Mouse (Mus musculus): ENCODE measurements around the gene Kmt2e. TPM values are rescaled to one million over a fixed set of nuclear protein-coding genes. Genes with fewer than 3 reads are reported as not detected.

Gene Kmt2e
- polyA plus RNA-seq, 1 experiment from 2014 or later = 27.5 TPM

DNA sequence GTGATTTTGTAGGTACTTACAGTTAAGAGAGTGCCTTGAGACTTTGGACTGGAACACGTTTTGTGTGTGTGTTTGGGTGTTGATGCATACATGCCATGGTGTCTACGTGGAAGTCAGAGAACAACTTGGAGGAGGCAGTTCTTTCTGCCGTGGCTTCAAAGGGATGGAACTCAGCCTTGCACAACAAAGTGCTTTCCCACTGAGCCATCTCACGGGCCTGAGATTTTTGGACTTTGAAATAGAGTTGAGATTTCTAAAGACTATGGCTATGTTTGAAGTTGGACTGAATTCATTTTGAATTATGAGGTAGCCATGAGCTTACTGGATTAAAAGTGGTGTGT, 27.9 kb upstream of the Kmt2e start:
- Histone ChIP-seq H3K9ac (replicated peaks) (no peak overlapping the region), H3K9me3 (ENCODE audit: low read length) (no peaks in the 10 kb centered on the region), H3K27ac (ENCODE audit: low read depth) (no peak overlapping the region), H3K4me2 (ENCODE audit: low read depth, low read length) (no peak overlapping the region), H3K27me3 (ENCODE audit: insufficient read depth, low read length) (no peaks in the 10 kb centered on the region), H3K4me1 (ENCODE audit: insufficient read depth) (peaks cover 16% of the 10 kb centered on the region), H3K4me3 (ENCODE audit: low read depth, low read length) (no peak overlapping the region), H3K36me3 (replicated peaks; ENCODE audit: insufficient read depth, low read length) (no peaks in the 10 kb centered on the region)
- WGBS (ENCODE audit: insufficient replicate concordance) = 48% methylated on average over 4 of the region's 4 CpGs
- TF ChIP-seq CTCF (IDR thresholded peaks at IDR 0.05; ENCODE audit: low read depth) (no peak), EP300 (IDR thresholded peaks at IDR 0.05; ENCODE audit: low read depth) (no peak)
- ATAC-seq = no peak
- no peak for DNase-seq

DNA sequence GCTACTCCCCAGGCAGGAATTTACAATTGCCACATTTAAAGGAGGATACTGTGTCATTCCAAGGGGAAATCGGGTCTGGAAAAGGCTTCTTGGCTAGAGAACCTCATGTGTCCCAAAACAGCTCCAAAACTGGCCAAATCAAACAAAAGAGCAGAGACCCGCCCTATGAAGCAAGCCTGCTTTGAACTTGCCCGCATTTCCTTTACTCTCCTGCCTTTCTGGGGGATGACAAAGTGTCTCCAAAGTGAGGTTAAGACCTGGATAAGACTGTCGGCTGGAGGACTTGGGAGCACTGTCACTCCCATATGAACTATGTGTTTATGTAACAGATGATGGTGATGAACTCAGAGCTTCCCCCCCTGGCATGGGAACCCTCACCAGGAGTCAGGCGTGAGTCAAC, 26.1 kb upstream of the Kmt2e start:
- H3K4me1 ChIP-seq (ENCODE audit: insufficient read depth) = peaks cover 21% of the 10 kb centered on the region
- no peak for ATAC-seq

GRCm38 (mm10) chr5:23410040-23410717, 24.1 kb upstream of the Kmt2e start:
- no peaks in the 10 kb centered on the region for H3K27me3 ChIP-seq (ENCODE audit: insufficient read depth, low read length)
- ATAC-seq (peak; percentile 28; the same call in 1 of the 2 replicates), DNase-seq (no peak)
- H3K27ac ChIP-seq (ENCODE audit: low read depth) = peak overlapping the region; percentile 60
- WGBS (ENCODE audit: insufficient replicate concordance) = 35% methylated on average over 9 of the region's 9 CpGs
- TF ChIP-seq EP300 (IDR thresholded peaks at IDR 0.05; ENCODE audit: low read depth) (0 out of 2 replicates have a peak, but pooled peaks have one; percentile 46), CTCF (IDR thresholded peaks at IDR 0.05; ENCODE audit: low read depth) (no peak)
- H3K4me2 ChIP-seq (ENCODE audit: low read depth, low read length) = peak overlapping the region; percentile 15; the same call in 1 of the 2 replicates
- H3K4me3 ChIP-seq (ENCODE audit: low read depth, low read length) = no peak overlapping the region
- peaks cover 27% of the 10 kb centered on the region for H3K4me1 ChIP-seq (ENCODE audit: insufficient read depth)
- no peak overlapping the region for H3K9ac ChIP-seq (replicated peaks)
- H3K9me3 ChIP-seq (ENCODE audit: low read length) = no peaks in the 10 kb centered on the region
- H3K36me3 ChIP-seq (replicated peaks; ENCODE audit: insufficient read depth, low read length) = no peaks in the 10 kb centered on the region

More for the DNA sequence above, 26.1 kb upstream of the Kmt2e start:
- H3K36me3 ChIP-seq (replicated peaks; ENCODE audit: insufficient read depth, low read length) = no peaks in the 10 kb centered on the region
- H3K9me3 ChIP-seq (ENCODE audit: low read length) = no peaks in the 10 kb centered on the region
- no peak overlapping the region for H3K27ac ChIP-seq (ENCODE audit: low read depth)
- H3K27me3 ChIP-seq (ENCODE audit: insufficient read depth, low read length) = no peaks in the 10 kb centered on the region
- WGBS (ENCODE audit: insufficient replicate concordance) = 63% methylated on average over 5 of the region's 5 CpGs
- no peak overlapping the region for H3K9ac ChIP-seq (replicated peaks)
- no peak for TF ChIP-seq EP300 (IDR thresholded peaks at IDR 0.05; ENCODE audit: low read depth)
- TF ChIP-seq CTCF (IDR thresholded peaks at IDR 0.05; ENCODE audit: low read depth) = no peak
- no peak overlapping the region for H3K4me3 ChIP-seq (ENCODE audit: low read depth, low read length)
- DNase-seq = no peak
- H3K4me2 ChIP-seq (ENCODE audit: low read depth, low read length) = no peak overlapping the region

DNA sequence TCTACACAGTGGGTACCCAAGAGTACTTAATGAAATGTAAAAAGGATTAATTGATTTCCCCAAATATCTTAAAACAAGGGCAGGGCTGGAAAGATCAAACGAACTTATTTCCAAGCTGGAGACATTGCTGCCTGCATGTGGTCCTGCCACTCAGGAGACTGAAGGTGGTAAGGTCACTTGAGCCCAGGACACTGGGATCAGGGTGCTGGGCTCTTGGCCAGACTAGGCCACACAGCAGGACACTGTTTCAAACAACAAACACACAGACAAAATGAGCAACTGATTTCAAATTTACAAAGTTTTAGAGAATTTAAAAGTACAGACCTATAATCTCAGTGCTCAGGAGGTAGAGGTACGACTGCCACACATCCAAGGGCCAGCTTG, 23.5 kb upstream of the Kmt2e start:
- Histone ChIP-seq H3K9ac (replicated peaks) (no peak overlapping the region), H3K27ac (ENCODE audit: low read depth) (peak overlapping the region; percentile 58), H3K4me2 (ENCODE audit: low read depth, low read length) (no peak overlapping the region), H3K4me3 (ENCODE audit: low read depth, low read length) (no peak overlapping the region), H3K36me3 (replicated peaks; ENCODE audit: insufficient read depth, low read length) (no peaks in the 10 kb centered on the region), H3K27me3 (ENCODE audit: insufficient read depth, low read length) (no peaks in the 10 kb centered on the region), H3K4me1 (ENCODE audit: insufficient read depth) (peaks cover 27% of the 10 kb centered on the region), H3K9me3 (ENCODE audit: low read length) (no peaks in the 10 kb centered on the region)
- DNase-seq (no peak), ATAC-seq (no peak)
- WGBS (ENCODE audit: insufficient replicate concordance) = 69% methylated on average over 2 of the region's 2 CpGs
- TF ChIP-seq EP300 (IDR thresholded peaks at IDR 0.05; ENCODE audit: low read depth) (no peak), CTCF (IDR thresholded peaks at IDR 0.05; ENCODE audit: low read depth) (no peak)

GRCm38 (mm10) chr5:23411640-23412039, 22.6 kb upstream of the Kmt2e start:
- TF ChIP-seq EP300 (IDR thresholded peaks at IDR 0.05; ENCODE audit: low read depth) = no peak
- TF ChIP-seq CTCF (IDR thresholded peaks at IDR 0.05; ENCODE audit: low read depth) = no peak
- peaks cover 31% of the 10 kb centered on the region for H3K4me1 ChIP-seq (ENCODE audit: insufficient read depth)
- H3K9ac ChIP-seq (replicated peaks) = no peak overlapping the region
- ATAC-seq = no peak
- H3K9me3 ChIP-seq (ENCODE audit: low read length) = no peaks in the 10 kb centered on the region
- H3K27ac ChIP-seq (ENCODE audit: low read depth) = no peak overlapping the region
- no peak for DNase-seq
- 89% methylated on average over 10 of the region's 10 CpGs for WGBS (ENCODE audit: insufficient replicate concordance)
- H3K27me3 ChIP-seq (ENCODE audit: insufficient read depth, low read length) = no peaks in the 10 kb centered on the region
- H3K4me3 ChIP-seq (ENCODE audit: low read depth, low read length) = no peak overlapping the region
- no peaks in the 10 kb centered on the region for H3K36me3 ChIP-seq (replicated peaks; ENCODE audit: insufficient read depth, low read length)
- H3K4me2 ChIP-seq (ENCODE audit: low read depth, low read length) = no peak overlapping the region

DNA sequence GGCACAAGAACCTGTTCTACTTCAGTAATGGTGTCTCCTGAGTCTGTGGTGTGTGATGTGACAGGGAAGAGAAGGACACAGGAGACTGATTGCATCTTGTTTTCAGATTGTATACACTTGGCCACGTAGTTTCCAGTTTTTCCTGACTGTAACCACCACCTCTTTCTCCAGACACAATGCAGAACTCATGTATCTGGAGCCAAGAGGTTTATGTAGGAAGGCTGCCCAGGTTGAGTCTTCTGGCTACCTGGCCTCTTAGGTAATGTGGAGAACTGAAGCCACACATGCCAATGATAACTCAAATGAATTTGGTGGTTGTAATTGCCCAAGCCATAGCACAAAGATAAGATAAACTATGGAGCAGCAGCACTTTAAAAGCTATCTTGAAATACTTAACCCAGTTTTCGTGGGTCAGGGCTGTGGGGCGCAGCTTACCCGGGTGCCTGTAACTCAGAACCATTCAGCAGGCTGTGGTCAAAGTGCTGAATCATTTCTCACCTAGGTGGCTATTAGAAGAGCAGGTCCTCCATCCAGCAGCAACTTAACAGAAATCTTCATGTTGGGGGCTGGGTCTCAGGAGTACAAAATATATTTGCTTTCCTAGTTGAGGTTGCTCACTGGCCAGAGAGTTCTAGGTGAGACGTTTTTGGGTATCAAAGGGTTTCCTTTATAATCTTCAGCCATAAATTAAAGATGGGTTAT, 21.8 kb upstream of the Kmt2e start:
- WGBS (ENCODE audit: insufficient replicate concordance) = 58% methylated on average over 5 of the region's 5 CpGs
- Histone ChIP-seq H3K9me3 (ENCODE audit: low read length) (no peaks in the 10 kb centered on the region), H3K4me3 (ENCODE audit: low read depth, low read length) (no peak overlapping the region), H3K27ac (ENCODE audit: low read depth) (no peak overlapping the region), H3K27me3 (ENCODE audit: insufficient read depth, low read length) (no peaks in the 10 kb centered on the region), H3K4me1 (ENCODE audit: insufficient read depth) (peaks cover 30% of the 10 kb centered on the region), H3K36me3 (replicated peaks; ENCODE audit: insufficient read depth, low read length) (no peaks in the 10 kb centered on the region), H3K9ac (replicated peaks) (no peak overlapping the region), H3K4me2 (ENCODE audit: low read depth, low read length) (no peak overlapping the region)
- TF ChIP-seq EP300 (IDR thresholded peaks at IDR 0.05; ENCODE audit: low read depth) (no peak), CTCF (IDR thresholded peaks at IDR 0.05; ENCODE audit: low read depth) (no peak)
- DNase-seq = no peak
- ATAC-seq = no peak
